Mouse (Mus musculus) 3134 (cell line): ENCODE measurements around the gene Kif24.

ENCODE experiments used
- DNase-seq: peaks from one replicate; pipeline ENCODE4 v3.0.0-alpha.2; 2011; ENCODE audit warnings: low spot score; ENCODE audit not compliant: insufficient read length; ENCODE audit errors: extremely low read depth

Gene Kif24

DNA sequence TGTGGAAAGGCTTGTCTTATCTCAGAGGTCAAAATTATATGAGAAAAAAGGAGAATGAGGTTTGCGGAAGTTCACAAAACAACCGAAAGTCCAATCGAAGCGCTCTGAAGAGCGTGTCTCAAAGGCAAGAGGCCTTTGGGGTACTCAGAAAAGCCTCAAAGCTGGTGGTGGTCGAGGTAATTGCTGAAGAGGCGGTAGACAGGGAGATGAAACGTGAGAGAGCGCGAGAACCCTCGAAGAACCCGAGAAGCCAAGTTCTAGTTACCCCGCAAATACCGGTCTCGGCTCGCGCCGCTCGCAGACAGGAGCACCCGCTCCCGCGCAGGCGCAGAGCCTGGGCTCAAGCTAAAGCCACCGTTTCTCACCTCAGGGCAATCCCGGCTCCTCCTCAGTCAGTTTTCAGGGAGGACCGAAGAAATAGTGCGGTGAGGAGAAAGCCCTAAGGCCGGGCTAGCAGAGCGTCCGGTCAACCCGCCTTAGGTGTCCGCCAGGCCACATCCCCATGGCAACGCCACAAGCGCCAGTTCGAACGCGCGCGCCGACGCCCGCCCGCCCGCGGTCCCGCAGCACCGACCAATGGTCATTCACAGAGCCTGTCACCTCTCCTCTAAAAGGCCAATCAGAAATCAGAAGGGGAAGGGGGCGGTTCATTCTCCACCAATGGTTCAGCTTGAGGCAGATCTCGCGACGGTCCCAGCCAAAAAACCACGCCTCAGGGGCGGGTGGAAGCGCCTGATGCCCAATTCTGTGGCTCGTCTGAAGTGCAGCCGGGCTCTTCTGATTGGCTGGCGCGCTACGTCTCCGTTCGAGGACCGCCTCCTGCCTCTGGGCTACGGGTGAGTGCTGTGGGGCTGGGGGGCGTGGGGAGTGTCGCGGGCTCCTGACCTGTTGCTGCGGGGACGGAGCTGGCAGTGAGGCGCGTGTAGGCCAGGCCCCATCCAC lies at the start of gene Kif24, which contains the start of gene Nudt2:
TSS of gene Kif24 (minus strand) at position 543 of the 942 bp plus-strand sequence.
TSS of gene Nudt2 (plus strand) at position 807 of the 942 bp plus-strand sequence.
- DNase-seq: peak; percentile 100

DNA sequence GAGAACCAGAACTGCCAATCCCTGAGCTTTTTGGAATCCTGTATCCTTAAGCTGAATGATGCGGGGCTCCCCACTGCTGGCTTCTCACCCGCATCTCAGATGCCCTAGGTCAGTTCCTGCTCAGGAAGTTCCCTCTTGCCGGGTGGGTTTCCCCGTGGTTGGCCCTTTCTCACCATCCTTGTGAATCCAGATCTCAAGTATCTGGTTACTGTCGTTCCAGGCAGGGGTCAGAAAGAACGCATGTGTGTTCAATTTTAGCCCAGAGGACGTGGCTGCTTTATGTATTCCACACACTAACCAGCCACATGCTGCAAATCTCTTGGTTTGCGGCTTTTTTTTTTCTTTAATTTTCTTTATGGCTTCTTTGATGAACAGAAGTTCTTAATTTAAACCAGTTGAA lies 49.0 kb upstream of the Kif24 start:
- DNase-seq: no peak

DNA sequence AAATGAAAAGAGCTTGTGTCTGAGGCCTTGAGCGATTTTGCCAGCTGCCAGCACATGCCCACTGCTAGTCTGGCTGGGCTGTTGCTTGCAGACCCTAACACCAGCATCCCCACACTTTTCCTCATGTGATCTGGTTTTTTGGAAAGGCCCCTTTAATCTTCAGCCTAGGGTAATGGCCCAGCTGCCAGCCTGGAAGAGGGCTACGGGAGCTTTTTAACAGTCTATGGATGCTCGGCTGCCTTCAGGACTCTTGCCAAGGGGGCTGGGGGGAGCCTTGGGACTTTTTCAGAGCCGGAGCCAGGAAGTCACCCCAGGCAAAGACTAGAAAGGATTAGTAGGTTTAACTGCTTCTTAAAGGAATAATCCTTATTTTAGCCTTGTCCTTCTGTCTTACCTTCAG lies 48.6 kb upstream of the Kif24 start:
- no peak for DNase-seq

DNA sequence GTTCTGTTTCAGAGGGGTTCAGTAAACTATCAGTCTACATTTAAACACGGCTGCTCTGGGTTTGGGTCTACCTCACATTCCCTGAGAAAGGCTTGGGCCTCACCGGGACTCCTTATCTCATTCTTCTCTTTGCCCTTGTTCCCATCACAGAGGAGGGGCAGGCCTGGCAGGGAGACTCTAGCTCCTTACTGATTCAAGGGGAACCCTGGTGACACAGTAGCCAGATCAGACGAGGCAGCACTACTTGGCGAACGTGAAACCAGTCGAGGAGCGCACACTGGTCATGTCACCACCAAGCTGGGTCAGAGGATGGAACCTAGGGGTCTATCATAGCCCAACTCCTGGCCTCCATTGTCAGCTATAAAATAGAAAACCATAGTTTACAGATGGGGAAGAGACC lies 43.3 kb upstream of the Kif24 start:
- no peak for DNase-seq

DNA sequence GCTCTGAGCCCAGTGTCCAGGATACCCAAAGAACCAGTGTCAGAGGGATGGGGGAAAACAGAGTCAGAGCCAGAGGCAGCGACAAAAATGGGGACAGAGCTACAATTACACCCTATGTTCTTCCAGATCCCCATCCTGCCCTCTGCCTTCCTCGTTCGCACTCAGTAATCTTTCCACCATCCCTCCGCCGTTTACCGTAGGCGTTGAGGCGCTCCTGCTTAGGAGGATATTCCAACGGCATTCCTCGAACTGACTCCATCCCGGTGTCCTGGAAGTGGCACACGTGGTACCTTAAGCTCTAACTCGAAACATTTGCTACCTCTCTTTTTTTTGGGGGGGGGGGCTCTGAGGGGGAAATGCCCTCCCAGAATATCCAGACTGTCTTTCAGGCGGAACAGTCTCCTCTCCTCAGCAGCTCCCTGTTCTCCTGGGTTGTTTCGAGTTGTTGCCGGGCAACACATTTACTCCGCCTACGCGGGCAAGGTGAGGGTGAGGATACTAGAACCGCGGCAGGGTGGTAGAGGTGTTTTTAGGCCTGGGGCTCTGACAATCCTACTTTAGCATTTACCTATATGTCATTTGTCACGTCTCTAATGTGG lies 42.7 kb upstream of the Kif24 start:
- DNase-seq: no peak

DNA sequence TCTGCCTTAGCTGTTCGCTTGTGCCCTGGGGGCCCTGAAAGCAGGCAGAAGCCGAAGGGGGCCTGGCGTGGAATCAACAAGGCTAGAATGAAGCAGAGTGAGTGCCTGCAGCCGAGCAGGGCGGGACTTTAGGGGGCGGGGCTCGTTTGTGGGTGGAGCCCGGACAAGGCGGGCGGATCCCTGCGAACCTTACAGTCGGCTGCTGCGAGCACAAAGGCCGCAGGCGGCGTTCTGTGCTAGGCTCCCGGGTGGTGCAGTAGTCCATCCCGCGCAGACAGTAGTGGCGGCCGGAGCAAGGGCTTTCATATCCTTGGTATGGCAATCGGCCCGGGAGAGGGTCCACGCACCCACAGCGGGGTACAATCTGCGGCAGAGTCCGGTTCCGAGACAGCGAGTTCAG lies 42.2 kb upstream of the Kif24 start:
- no peak for DNase-seq

DNA sequence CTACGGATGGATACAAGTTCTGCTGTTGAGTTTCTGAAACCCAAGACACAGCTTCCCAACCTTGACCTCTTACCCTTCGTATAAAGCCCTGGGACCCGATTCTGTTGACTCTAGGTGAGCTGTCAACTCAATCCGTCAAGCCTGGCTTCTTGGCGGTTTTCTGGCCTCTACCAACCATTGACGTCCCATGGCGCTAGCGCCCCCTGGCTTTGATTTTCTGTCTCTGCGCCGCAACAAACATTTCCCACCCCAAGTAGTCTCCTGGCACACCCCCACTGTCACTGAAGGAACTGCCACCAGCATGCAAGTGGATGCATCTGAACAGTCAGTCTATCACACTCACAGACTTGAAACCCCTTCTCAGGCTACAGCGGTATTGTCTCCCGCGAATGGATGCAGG lies 41.5 kb upstream of the Kif24 start:
- no peak for DNase-seq

DNA sequence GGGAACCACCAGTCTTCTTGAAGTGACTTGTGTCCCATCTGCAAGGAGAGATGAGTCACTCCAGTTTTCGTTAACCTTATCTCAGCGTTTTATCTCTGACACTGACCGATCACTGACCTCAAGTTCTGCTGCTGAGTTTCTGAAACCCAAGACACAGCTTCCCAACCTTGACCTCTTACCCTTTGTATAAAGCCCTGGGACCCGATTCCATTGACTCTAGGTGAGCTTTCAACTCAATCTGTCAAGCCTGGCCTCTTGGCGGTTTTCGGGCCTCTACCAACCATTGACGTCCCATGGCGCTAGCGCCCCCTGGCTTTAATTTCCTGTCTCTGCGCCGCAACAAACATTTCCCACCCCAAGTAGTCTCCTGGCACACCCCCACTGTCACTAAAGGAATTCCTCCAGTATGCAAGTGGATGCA lies 40.5 kb upstream of the Kif24 start:
- DNase-seq: no peak

DNA sequence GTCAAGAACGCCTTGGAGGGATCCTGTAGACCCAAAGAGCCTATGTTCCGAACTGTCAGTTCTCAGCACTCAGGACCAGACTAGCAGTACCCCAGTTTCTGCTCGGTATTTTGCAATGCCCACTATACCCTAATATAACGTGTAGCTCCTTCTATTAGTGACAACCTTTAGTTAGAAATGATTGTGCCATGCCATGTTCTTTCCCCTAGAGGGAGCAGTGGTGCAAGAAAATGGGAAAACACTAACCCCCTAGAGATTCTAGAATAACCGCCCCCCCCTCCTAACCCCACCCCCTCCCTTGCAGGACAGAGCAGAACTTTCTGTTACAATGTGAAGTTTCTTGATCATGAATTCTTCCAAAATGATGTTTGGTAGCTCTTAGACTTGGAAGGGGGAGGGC lies 39.6 kb upstream of the Kif24 start:
- no peak for DNase-seq

DNA sequence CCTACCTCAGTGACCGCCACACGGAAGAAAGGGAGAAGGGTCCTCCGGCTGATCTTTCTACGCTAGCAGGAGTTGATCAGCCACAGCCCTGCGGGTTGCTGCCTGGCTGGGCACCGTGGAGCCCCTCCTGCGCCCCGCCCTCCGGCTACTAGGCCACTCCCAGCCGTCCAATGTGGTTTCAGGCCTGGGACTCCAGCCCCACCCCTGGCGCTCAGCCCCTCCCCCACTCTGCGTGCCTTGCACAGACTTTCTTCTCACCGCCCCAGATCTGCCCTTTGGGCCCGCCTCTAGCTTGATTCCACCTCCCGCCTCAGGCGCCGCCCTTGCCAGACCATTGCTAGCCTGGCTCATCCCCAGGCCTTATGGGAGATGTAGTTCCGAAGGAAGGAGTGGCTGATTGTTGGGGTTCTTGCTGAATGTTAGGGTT lies 38.3 kb upstream of the Kif24 start, which contains the start of gene AI464131:
TSS of gene AI464131 (minus strand) at position 91 of the 427 bp plus-strand sequence.
- peak; percentile 97 for DNase-seq

DNA sequence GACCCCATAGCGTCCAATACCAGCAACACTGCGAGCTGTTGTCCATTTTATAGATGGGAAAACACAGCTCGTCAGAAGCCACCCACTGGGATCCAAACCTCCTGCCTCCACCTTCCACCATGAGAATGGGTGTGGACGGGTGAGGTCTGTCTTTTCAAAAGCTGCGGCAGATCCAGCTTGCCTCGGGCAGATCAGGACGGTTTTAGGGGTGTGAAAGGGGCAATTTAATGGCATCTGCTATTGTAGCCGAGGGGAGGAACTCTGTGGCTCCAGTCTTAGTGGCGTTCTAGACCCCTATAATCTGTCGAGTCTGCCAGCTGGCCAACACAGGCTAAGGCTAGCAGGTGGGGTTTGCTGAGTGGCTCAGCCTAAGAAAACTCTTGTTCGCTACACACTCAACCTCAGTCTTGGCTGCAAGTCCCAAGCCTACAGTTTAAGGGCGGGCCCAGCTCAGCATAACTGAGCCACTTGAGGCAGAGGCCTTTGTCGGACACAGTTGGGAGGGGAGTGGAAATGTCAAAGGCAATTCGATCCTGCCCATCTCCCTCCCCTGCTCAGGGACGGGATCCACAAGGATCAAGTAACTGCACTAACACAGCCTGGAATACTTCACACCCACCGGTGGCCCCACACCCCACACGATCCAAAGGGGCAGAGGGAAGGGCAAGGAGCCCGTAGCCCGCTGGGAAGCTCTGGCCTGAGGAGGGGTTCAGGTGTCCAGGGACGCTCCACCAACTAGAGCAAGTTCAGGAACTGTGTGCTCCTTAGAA lies 37.7 kb upstream of the Kif24 start:
- DNase-seq: no peak

DNA sequence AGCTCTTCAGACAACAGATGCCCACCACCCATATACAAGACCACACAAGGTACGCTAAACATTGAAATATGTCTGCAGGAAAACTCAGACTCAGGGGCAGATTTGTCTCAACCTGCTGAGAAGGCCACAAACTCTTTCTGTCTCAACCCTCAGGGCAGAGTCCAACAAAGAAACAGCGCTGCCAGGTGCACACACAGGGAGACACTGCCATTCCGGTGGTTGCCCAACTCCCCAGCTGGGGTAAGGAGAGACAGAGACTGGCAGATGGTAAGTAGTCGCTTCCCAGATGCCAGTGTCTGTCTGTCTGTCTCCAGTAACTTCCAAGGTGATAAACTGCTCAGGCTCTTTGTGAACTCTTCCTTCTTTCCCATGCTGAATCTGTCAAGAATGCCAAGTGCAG lies 36.1 kb upstream of the Kif24 start:
- no peak for DNase-seq

DNA sequence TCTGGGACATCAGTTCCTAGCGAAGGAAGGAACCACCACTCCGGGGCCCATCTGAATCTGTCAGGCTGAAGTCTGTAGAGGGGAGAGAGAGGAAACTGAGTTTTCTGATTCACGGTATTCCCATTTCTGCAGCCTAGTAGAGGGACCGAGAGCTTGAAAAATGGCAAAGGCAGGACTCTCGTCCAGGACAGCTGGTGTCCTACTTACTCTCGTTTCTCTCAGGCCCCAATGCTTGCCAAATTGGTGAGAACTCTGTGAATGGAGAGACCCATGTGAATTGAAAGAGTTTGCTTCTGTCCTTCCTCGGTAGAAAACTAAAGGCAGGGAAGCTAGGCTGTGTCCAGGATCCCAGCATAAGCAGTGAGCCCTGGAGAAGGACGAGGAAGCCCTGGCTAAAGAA lies 34.9 kb upstream of the Kif24 start:
- no peak for DNase-seq

DNA sequence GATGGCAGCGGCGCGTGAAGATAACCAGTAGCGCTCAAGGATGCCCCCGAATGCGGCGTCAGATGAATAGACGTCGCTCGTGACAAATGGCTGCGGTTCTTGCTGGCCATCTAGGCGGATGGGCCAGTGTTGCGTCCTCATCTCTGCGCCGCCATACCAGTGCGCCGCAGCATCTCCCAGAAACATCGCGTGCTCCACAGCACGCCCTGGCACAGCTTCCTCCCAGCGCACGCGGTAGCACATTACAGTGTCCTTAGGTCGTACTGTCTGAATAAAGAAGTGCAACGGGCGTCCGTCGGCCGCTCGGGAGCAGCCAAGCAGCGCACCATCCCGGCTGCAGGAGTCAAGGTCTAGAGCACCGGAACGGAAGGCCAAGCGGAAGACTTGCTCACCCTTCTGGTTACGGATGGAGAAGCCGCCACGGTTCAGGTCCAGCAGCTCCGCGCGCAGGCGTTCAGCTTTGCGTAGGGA lies 34.3 kb upstream of the Kif24 start:
- DNase-seq: no peak

DNA sequence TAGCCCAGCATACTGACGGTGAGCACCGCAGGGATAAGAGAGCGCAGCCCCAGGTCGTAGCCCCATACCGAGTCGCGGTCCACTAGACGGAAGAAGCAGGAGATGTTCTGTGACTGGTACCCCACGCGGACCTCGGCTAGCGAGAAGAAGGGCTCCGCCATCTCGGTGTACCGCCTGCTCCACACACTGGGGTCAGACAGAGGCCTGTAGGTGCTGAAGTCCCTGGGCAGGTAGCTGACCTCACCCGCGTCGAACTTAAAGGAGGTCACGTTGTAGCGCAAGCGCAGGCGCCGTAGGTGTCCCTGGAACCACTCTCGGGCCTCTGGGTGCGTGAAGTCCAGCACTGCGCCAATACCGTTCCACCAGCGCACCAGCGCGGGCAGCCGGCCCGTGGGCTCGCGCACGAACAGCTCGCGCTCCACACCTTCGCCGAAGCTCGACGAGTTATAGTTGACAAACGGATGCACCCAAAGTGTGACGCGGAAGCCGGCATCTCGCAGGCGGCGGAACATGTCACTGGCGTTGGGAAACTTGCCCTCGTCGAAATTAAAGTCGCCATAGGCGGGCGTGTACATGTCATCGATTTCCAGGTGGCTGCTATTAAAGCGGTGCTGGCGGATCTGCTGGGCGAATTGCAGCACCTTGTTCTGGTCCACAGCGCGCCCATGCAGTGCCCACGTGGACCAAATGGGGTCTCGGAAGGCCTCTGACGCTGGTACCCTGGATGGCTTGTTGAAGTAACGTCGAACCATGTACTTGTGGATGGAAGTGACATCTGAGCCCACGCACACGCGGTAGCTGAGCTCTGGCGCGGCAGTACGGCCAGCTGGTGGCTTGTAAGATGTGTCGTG lies 33.5 kb upstream of the Kif24 start:
- DNase-seq: no peak

DNA sequence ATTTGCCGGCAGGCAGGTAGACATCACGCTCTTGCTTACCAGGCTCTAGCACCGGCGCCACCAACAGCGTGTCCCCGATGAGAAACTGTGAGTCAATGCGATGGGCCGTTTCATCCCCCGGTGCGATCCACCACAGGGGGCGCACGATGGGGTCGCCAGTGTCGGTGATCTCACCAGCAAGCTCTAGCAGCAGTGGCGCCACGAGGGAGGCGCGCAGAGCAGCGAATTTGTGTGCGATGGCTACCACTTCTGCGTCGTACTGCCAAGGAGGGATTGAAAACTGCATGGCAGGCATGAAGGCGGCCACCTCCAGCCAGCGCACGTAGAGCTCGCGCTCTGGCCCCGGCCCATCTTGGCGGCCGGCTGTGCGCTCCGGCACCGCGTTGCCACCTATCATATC lies 32.9 kb upstream of the Kif24 start:
- no peak for DNase-seq

DNA sequence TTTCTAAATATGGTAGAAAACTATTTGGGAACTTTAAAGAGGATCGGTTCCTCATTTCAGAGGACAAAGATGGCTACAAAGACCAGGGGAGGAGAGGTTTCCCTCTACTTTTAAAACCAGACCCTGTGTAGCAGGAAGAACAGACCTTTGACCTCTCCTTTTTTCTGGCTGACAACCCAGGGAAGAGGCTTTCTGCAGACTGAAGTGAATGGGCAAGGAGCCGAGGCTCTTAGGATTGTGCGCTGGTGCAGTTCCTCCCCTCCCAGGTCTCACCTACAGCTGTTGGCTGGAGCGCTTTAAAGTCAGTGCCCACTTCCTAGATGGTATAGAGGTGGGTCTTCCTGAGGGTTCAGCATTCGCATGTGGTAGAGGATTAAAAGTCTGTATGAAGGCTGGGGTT lies 32.4 kb upstream of the Kif24 start:
- DNase-seq: no peak

DNA sequence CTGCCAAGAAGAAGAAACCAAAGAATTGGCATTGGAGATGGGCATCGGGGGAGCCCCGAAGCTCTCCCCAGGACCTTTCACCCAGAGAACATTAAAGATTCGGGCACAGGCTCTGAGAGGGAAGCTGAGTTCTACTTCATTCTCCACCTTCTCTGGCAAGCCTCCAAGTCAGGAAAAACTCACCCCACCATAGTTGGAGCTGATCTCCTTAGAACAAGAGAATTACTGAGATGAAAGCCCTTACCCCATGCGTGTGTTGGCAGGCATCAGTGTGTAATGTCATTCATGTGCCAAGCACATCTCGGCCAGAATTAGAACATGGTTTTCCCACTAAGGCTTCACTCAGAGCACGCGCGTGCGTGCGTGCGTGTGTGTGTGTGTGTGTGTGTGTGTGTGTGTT lies 31.2 kb upstream of the Kif24 start:
- no peak for DNase-seq

DNA sequence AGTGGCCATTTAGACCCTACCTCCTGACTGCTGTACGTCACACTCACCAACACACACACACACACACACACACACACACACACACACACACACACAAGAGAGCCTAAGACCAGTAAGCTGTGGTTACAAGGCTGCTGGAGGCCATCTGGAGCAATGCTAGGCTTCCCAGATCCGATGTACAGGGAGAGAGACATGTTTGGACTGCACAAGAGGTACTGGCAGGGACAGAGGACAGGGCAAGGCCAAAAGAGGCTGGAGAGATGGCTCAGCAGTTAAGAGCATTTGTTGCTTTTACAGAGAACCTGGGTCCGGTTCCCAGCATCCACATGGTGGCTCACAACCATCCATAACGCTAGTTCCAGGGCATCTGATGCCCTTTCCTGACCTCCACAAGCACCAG lies 30.4 kb upstream of the Kif24 start:
- DNase-seq: no peak

DNA sequence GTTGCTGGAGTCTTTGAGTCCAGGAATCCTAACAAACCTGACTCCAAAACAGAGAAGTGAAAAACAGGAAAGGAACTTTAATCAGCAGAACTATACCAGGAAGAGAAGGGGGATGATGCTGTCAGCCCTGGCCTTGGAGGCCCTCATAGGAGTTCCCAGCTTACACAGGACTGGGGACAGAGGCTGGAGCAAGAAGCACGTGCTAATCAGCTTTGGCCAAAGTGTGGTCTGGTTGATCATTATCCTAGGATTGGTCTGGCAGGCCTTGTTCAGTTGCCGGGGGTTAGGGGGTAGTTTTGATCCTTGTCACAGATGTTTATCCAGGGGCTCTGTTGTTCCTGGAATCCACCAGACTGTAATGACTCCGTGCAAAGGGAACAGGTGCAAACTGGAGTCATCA lies 29.7 kb upstream of the Kif24 start:
- DNase-seq: no peak
